Mouse (Mus musculus) spleen, postnatal 4 days (tissue): ENCODE measurements around the gene Sel1l3.

Experiments
- DNase-seq, 2 experiments: peaks; one replicate each; pipeline ENCODE4 v3.0.0; 2022; ENCODE audit warnings: low spot score in 2 of 2

The Sel1l3 gene

DNA sequence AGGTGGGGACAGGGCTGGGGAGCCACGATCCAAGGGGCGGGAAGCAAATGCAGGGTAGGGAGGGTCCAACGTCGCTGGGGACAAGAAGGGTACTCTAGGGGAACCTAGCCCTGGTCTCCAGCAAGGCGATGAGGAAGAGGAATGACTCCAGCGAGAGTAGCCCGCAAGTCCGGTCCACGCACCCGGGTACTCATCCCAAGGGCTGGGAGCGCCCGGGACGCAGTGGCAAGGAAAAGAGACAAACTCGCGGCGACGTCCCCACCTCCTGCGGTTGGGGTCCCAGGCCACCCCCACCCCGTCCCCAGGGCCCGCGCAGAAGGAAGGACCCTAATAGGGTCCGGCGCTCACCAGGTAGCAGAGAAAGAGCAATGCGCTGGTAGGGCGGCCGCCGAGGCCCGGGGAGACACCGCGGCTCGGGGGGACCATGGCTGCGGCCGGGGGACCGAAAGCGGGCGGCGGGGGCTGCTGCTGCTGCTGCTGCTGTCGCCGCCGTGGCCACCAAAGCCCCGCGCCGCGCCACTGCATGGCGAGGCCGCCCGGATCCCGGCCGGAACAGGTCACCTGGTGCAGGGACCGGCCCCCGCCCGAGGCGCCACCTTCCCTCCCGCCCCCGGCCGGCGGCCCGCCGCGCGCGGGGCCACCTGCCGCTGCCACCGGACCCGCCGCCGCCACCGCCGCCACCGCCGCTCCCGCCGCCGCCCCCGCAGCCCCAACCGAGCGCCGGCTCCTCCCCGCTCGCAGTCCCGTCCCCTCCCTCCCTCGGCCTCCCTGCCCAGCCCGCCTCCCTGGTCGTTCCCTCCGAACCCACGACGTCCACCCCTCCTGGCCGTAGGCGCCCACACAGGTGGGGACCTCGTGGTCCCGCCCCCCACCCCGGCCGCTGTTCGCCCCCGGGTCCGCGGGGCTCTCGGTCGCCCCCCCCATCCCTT is 681 bp downstream of the Sel1l3 start:
- DNase-seq, result no peak

DNA sequence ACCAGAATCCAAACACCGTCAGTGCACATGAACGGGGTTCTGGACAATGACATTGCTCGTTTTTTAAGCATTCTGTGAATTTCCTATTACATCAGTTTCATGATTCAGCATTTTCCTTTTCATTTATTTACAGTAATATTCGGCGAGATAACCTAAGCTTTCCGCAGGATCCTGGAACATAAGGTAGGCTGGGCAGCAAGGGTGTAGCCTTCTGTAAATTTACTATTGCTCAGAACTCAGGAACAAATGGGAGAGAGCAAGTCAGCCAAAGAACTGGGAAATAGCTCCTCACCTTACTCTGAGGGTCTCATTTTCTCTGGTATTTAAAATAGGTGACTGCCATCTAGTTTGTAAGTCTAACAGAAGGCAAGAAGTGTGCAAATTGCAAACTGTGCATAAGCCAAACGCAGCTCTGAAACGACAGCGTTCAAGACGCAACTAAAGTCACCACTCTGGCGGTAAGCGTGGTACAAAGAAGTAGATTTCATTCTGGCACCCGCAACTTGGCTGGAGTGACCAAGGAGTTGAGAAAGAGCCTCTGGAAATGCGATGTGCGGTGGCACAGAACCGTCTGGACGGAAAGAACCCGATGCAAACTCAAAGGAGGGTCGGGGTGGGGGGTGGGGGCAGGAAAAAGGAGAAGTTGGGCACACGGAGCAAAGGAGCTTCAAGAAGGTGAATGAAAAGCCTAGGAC is 1.5 kb downstream of the Sel1l3 start:
- DNase-seq, result no peak

DNA sequence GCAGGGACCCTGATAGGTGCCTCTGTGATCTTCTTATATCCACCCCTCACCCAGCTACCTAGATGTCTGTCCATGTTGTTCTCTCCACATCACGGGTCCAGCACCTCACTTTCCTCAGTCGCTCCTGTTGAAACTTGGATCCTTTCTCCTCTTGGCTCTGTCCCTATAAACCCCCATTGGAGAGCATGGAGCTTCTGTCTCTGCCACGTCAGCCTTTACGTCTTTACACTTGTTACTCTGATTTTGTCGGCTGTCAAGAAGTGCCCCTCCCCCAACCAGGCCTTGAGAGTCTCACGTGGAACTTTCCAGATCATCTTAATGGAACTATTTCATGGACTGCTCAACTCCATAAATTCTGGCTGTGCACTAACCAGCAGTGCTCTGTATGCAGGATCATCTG is 2.5 kb downstream of the Sel1l3 start:
- no peak for DNase-seq

DNA sequence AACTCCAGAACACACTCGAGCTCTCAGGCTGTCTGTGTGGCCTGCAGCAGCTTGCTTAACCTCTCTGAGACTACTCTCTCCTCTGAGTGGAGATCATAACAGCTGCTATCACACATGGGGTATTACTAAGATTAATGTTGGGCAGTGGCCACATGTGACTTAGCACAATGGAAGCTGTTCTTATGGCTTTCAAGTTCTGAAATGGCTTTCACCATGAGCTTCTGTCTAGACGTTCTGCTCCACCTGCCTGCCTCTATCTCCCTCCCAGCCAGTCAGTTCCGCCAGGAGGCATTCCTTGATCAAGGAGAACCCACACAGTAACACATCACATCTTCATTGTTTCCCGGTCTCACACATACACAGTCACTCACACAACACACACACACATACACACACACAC is 3.2 kb downstream of the Sel1l3 start:
- DNase-seq, result no peak

DNA sequence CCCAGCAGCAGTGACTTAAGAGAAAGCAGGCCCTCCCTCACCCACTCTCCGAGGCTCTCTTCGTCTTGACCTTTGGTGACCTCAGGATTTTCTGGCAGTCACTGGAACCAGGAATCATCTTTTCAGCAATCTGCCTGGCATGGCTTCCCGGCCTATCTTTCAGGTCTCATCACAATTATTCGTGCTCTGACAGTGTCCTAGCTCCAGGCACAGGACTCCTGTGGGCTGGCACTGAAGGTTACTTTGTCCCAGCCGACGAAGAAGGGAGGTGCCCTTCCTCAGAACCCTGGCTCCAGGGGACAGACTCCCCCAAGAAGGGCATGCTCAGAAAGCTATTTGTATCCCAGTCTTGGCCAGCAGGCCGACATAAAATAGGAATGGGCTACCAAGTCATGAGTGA is 4.0 kb downstream of the Sel1l3 start:
- DNase-seq, result no peak

DNA sequence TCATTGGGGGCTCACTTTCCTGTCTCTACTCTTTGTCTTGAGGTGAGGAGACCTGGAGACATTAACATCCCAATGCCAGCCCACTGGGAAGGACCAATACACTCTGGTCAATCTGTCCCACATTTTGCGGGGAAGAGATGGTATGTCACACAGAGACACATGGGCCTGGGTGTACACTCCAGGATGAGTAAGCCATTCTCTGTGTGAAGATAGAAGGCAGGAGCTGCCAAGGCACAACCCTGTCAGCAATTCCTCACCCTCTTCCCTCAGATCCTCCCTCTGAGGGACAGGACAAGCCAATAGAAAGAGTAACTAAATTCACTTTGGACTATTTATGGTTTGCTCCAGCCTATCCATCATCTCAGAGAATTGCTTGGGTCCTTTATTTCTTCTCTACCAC is 5.0 kb downstream of the Sel1l3 start:
- DNase-seq, result no peak

DNA sequence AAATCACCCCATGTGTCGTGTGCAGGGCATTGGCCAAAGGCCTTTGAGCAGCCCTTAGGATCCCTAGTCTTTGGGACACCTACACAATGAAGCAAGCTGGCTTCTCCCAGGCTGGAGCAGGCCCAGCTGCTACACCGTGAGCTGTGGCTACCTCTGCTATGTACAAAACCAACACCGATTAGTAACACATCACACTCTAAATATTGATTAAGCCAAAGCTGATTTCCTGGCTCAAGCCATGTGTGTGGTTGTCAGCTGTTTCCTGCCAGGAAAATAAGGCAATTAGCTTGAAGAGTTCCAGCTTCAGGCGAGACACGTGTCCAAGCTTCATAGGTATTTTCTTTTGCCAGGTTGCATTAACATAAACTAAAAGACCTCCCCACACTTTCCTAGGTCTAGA is 7.2 kb downstream of the Sel1l3 start:
- no peak for DNase-seq

DNA sequence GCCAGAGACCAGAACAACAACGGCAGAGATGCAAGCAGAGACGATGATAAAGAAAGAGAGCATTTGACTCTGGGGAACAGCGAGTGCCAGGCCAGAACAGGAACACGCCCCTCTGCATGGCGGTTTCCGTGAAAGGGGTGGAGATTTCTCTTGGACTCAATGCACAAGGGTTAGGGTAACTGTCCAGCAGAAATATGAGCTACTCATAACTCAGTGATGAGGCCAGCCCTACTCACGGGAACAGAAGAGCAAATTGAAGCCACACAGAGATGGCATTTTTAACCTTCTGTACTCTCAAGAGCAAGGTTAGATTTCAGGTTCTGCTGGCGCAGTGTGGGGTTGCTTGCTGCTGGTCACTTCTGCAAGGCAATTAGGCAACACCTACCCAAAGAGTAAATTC is 11.0 kb downstream of the Sel1l3 start:
- DNase-seq, result no peak

DNA sequence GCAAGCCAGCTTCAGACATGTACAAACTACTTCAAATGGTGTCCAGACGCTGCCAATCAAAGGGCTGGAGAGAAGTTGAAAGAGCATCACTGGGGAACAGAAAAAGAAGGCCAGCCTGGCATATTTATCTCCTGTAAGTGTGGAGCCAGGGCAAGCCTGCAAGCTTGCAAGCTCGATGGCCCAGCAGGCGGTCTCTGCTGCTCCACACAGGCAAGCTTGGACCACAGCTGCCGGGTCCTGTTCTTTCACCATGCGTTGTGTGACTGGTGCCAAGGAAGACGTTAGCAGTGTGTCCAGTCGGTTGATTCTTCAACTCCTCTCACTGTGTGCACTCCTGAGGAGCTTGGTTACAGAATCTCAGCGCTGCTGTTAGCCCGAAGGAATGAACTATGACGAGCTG is 12.9 kb downstream of the Sel1l3 start:
- no peak for DNase-seq

DNA sequence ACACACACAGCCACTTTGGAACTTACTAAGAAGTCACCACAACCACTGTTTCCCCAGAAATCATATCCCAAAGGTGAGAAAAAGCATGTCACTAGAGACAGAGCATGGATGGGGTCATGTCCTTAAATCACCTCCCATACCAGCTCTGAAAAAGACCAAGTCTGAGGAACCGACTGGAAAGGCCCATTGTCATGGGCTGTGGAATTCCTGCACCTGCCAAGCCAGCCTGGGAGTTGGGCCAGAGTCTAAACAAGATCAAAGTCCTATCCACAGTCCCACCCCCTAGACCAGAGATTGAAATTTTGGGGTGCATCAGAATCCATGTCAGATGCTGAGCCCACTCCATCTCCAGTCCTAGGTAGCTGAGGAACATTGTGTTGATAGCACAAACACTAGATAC is 15.3 kb downstream of the Sel1l3 start:
- no peak for DNase-seq

DNA sequence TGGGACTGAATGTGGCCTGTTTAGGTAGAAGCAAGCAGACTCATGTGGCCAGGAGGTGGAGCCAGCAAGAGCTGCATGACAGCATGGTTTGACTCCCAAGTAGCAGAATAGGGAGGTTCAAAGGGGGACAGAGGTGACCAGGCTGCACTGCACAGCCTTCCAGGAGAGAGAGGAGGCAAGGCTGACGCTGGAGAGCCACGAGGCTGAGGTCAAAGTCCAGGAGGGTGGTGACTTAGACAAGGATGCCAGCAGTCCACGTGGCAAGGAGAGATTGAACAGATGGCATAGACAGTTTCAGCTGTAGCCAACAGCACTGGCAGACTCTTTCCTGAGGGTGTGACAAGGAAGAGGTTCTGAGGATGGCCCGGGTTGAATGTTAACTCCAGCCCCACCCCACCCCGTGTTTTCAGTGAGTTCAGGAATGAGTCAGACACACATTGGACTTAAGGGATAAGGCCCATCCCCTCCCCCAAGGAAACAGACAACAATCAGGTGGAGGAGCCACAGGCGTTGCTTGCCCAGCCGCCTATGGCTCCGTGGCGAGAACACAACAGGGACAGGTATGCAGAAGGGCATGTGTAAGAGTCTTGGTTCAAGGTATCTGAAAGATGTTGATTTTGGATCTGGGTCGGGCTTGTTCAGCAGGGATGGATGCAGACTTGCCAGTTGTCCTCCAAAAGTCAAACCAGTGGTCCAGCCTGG is 17.2 kb downstream of the Sel1l3 start:
- no peak for DNase-seq

DNA sequence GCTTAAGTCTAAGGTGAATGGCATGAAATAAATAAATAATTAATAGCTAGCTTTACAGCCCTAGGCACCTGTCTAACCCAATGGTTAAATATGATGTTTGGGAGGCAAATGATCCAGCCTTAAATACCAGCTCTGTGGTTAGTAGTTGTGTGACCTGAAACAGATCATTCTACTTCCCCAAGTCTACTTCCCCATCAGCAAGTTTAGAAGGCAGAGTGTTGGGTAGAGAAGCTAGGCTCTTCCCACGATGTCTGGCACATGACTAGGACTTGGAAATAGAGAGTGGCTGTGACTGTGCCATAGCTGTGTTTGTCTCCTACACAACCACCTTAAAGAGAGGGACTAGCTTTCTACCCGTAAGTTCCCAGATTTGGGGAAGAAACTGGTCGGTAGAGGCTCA is 18.9 kb downstream of the Sel1l3 start:
- no peak for DNase-seq

DNA sequence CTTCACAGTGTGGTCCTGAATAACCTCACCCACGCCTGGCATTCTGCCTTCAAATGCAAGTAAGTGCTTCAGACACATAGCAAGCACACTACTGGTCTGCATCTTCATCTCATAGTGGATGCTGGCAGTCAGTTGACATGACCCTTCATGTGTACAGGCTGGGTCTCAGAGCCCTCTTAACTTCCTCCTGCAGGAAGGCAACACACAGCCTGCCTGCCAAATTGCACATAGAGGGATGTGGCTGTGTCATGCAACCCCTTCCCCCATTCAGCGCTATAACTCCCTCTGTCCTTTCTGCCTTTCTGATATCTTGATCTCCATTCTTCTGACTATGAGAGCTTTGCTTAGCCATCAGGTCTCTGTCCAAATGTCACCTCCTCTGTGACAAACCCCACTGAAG is 19.3 kb downstream of the Sel1l3 start:
- no peak for DNase-seq

DNA sequence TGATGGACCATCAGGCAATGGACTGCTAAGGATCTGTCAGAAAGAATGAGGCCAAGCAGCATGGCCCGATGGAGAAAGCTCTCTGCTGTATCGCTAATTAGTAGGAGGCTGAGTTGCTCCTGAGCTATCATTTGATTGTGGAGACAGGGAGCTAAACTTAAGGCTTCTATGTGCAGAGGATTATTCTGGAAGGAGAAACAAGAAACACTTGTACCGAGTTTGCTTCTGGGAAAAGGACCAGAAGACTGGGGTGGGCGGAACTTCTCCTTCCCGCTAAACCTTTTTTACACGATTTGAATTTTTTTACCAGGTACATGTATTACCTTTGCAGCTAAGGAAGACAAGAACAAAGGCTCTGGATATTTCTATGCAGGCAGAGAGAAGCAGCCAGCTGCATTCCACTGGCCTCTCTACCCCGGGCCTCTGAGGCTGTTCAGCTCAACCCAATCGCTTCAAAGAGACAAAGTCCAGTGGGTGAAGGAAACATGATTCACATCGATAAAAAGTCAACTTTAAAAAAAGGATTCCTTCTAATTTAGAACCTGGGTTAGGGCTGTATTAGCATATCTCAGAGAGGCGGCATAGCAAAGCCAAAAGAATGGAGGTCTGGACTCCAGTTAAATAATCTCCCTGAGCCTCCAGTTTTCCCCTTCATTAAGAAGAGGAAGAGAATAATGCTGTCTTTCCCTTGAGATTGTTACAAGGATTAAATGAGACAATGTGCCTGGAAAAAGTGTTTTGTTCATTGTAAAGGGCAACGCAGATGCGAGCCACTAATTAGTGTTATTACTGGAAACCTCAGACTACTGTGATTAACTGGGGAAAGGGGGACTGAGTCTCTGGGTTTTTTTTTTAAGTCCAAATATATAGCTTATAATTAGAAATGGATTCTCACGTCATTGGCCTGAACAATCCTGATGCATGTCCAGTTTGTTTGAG is 20.4 kb downstream of the Sel1l3 start:
- no peak for DNase-seq

DNA sequence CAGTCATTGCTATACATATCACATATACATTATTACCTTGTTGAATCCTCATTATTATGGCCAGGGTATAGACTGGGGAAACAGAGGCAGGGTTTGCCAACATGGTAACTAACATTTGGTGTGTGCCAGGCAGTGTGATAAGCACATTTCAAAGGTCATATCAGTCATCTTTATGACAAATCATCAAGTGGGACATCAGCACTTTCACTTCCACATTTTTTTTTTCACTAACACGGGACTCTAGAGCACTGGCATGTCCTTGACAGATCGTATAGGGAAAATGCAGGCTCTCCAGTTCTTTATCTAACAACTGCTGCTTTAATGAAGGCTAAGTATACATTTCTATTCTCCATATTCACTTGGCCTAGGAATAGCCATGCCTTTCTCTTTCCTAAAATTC is 25.1 kb downstream of the Sel1l3 start:
- no peak for DNase-seq

DNA sequence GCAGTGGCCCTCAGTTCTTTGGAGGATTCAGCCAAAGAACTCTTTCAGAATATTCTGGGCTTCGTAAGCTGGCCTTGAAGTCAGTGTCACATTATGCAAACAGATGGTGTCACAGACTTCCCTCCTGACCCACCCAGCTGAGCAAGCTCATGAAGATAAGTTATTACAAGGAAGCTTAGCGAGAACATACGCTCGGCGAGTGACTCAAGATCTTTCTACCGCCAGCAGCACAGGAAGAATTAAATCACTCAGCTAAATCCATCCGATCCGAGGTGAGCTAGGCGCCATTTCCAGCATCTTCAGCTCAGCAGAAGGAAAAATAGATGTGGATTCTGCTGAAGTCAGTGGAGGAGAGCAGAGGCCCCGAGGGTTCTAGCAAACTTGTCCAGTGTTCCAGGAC is 26.5 kb downstream of the Sel1l3 start:
- DNase-seq, result no peak

DNA sequence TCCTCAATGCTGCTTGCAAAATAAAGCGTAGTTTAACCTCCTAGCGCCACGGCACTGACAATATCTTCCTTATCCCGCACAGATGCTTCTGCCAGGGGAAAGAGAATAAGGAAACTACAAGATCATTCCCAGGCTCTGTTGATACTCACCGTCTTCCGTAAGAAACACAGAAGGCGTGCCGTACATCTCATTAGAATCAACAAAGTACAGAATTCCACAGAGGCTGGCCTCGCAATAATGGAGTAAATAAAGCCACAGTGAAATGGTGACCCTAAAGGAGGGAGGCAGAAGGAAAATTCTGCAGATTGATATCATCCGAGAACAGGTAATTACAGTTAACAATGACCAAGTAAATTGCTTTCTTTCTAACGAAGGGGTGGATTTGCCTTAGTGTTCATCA is 27.9 kb downstream of the Sel1l3 start:
- no peak for DNase-seq

DNA sequence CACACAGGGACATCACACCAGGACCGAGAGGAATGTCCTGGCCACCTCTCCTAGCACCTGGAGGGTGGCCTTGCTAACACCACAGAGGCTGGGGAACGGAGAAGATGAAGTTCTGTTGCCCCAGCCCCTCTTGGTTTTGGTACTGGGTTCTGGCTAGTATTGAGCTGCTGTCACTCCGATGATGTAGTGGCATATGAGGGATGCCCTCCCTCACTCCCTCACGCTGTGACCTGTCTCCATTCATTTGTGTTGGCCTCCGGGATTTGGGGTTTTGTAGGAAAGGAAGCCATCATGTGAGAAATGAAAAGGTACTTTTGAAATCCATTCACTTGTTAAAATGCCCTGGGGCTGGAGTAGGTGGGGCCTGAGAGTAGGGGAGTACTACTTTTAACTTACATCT is 33.8 kb downstream of the Sel1l3 start:
- no peak for DNase-seq

DNA sequence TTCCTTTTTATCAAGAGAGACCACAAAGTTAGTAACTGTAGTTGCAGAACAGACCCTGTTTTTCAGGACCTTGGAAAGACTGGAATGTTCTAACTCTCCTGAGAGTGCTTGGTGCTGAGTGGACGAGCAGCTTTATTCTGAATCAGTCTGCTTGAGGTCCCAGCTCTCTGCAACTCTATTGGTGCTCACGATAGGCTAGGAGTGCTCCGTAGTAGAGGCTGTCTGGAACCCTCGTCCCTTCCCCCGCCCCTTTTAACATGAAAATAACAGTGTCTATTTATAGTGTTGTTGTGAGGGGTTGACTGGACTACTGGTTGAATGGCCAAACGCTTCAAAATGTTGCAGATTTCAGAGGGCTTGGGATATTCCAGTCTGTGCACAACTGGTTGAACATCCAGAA is 37.0 kb downstream of the Sel1l3 start:
- DNase-seq, result no peak

DNA sequence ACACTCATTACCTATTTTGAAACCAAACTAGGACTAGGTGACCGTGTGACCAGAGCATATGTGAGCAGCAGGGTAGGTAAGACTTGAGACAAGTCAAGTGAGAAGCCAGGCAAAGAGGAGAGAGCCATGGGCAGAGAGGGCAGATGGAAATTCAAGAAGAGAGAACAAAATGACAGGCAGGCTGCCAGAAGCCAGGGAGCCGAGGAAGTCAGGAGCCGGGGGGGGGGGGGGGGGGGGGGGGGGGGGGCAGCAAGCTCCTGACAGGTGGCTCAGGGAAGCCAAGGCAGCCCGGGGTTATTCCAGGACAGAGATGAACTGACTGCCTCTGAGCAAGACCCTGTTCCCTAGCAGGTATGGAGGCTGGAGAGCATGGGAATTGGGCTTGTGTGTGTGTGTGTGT is 37.7 kb downstream of the Sel1l3 start:
- no peak for DNase-seq

DNA sequence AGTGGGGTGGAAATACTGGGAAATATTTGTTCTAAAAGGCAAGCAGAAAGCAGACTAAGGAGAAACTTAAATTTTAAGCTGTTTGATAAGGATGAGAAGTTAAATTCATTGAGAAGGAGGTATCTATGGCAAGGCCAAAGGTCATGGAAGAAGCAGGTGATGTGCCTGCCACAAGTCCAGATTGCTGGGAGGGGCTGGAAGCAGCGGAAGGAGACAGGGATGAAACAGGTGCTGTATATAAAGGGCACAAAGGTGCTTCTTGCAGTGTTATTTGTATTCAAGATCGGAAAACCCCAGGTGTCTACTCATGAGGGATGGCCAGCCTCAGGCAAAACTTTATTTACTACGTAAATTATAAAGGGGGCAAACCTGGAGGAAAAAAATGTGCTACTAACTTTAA is 38.5 kb downstream of the Sel1l3 start:
- no peak for DNase-seq

DNA sequence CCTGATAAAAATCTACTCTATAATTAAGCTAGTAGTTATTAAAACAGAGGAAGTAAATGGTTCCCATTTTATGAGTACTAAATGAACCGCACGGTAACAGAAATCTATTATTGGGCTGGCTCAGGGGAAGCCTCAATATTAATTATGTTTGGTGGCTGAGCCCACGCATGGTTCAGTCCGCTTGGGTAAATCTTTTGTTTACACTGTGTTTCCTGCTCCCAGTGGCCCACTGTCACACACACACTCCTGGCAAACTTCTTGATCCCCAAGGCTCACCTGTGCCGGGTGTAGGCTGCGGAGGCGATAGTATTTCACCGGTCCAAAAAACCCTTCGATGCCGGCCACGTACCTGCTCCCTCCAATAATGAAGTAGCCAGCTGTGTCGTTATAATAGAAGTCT is 39.3 kb downstream of the Sel1l3 start:
- DNase-seq, result no peak
